Mouse (Mus musculus) stomach, embryonic 14.5 days (tissue): ENCODE data around the gene Hoxb4. TPM values are rescaled to one million over a fixed set of nuclear protein-coding genes. Genes with fewer than 3 reads are reported as not detected.

Experiments used
- ATAC-seq: fragments of 200-750 bp; cut with Nextera tagmentation; 2 replicates; pipeline ENCODE4 v1.8.0; 2017; ENCODE audit warnings: low read depth, moderate TSS enrichment; ENCODE audit not compliant: insufficient number of reproducible peaks, insufficient read depth, low FRiP score
- H3K27ac ChIP-seq: fragments of 300-500 bp; sonication (generic); 2 replicates; pipeline ENCODE4 v1.5.1; 2014; ENCODE audit warnings: mild to moderate bottlenecking, low read length, moderate library complexity, mixed read lengths
- H3K27me3 ChIP-seq: fragments of 300-500 bp; sonication (generic); 2 replicates; pipeline ENCODE4 v1.6.1; 2014; ENCODE audit warnings: low read length, control low read depth, mixed read lengths; ENCODE audit not compliant: control insufficient read depth, insufficient read depth
- H3K36me3 ChIP-seq: fragments of 300-500 bp; sonication (generic); 2 replicates; pipeline ENCODE4 v1.6.1; 2014; ENCODE audit warnings: mild to moderate bottlenecking, control low read depth, low read length, moderate library complexity, mixed read lengths; ENCODE audit not compliant: control insufficient read depth, insufficient read depth
- H3K4me1 ChIP-seq: fragments of 300-500 bp; sonication (generic); 2 replicates; pipeline ENCODE4 v1.6.1; 2014; ENCODE audit warnings: low read length, control low read depth, mixed read lengths; ENCODE audit not compliant: control insufficient read depth, insufficient read depth
- H3K4me2 ChIP-seq: fragments of 300-500 bp; sonication (generic); replicated peaks from 2 replicates; pipeline ENCODE4 v1.6.1; 2014; ENCODE audit warnings: low read depth, low read length, control low read depth
- H3K4me3 ChIP-seq: fragments of 300-500 bp; sonication (generic); 2 replicates; pipeline ENCODE4 v1.5.1; 2014; ENCODE audit warnings: low read depth, low read length, control low read depth
- H3K9ac ChIP-seq: fragments of 300-500 bp; sonication (generic); replicated peaks from 2 replicates; pipeline ENCODE4 v1.6.1; 2014; ENCODE audit warnings: low read depth, mild to moderate bottlenecking, control low read depth, low read length, moderate library complexity, mixed read lengths
- H3K9me3 ChIP-seq: fragments of 300-500 bp; sonication (generic); 2 replicates; pipeline ENCODE4 v1.6.1; 2016; ENCODE audit warnings: low read depth, low read length, control low read depth; ENCODE audit not compliant: control insufficient read depth
- WGBS: fragments of 180-500 bp; shearing (Covaris S2); extraction: QIAGEN DNeasy Blood & Tissue Kit; methylation state at CpG from one replicate; pipeline ENCODE4 v1.1.7; 2014; 5-methylcytosine and 5-hydroxymethylcytosine counted together
- polyA plus RNA-seq: library from polyadenylated mRNA; unstranded; fragments of >200 nt; fragmentation: Nextera tagmentation; extraction: Ambion mirVana; gene quantifications from 2 replicates; pipeline ENCODE4 v1.2.1, GENCODE M21; 2014

The Hoxb4 gene
- polyA plus RNA-seq, 1 experiment from 2014 or later, result 3.7 TPM

DNA sequence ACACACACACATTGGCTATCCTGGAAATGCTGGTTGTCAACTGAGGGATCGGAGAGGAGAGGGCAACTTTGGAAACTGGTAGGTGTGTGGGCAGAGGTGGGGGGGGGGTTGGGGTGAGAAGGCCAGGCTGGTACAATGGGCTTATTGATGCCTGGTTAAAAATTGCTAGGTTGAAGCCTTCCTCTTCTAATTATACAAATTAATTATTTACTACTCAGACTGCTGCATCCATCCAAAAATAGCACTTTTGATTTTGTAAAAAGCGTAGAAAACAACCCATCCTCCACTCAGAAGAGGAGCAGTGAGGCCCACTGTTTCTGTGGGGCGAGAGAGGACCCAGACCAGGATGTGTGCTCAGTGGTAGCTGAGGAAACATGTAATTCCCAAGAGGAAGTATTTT lies 16.9 kb downstream of the Hoxb4 start:
- ATAC-seq, result no peak
- Histone ChIP-seq H3K27ac (peak overlapping the region; percentile 100), H3K9me3 (no peaks in the 10 kb centered on the region), H3K27me3 (no peaks in the 10 kb centered on the region), H3K4me2 (peak overlapping the region; percentile 66), H3K4me1 (peaks cover 77% of the 10 kb centered on the region), H3K9ac (no peak overlapping the region), H3K36me3 (no peaks in the 10 kb centered on the region; the same call in 1 of the 2 replicates), H3K4me3 (peak overlapping the region; percentile 51; the same call in 1 of the 2 replicates)
- 38% methylated on average over 3 of the region's 3 CpGs for WGBS

- H3K4me1 ChIP-seq, result peaks cover 70% of the 10 kb centered on the region
Observed at GRCm38 (mm10) chr11:96336597-96336996, 18.5 kb downstream of the Hoxb4 start.

GRCm38 (mm10) chr11:96337026-96337425 lies 19.0 kb downstream of the Hoxb4 start:
- H3K4me2 ChIP-seq, result peak overlapping the region; percentile 66
- no peaks in the 10 kb centered on the region for H3K9me3 ChIP-seq
- no peak for ATAC-seq
- 0 out of 2 replicates have a peak overlapping the region, but pooled peaks have one; percentile 4 for H3K4me3 ChIP-seq
- H3K27me3 ChIP-seq, result no peaks in the 10 kb centered on the region
- H3K4me1 ChIP-seq, result peaks cover 66% of the 10 kb centered on the region
- WGBS, result 23% methylated on average over 6 of the region's 6 CpGs
- H3K9ac ChIP-seq, result peak overlapping the region; percentile 25; the same call in 1 of the 2 replicates
- H3K36me3 ChIP-seq, result no peaks in the 10 kb centered on the region; the same call in 1 of the 2 replicates
- H3K27ac ChIP-seq, result peak overlapping the region; percentile 100

More at GRCm38 (mm10) chr11:96336597-96336996, 18.5 kb downstream of the Hoxb4 start:
- H3K27ac ChIP-seq, result peak overlapping the region; percentile 100
- peak overlapping the region; percentile 25; the same call in 1 of the 2 replicates for H3K9ac ChIP-seq
- peak overlapping the region; percentile 4; the same call in 1 of the 2 replicates for H3K4me3 ChIP-seq
- H3K36me3 ChIP-seq, result no peaks in the 10 kb centered on the region; the same call in 1 of the 2 replicates
- ATAC-seq, result no peak
- no peaks in the 10 kb centered on the region for H3K27me3 ChIP-seq
- H3K4me2 ChIP-seq, result peak overlapping the region; percentile 66
- no peaks in the 10 kb centered on the region for H3K9me3 ChIP-seq
- WGBS, result 19% methylated on average over 2 of the region's 2 CpGs

DNA sequence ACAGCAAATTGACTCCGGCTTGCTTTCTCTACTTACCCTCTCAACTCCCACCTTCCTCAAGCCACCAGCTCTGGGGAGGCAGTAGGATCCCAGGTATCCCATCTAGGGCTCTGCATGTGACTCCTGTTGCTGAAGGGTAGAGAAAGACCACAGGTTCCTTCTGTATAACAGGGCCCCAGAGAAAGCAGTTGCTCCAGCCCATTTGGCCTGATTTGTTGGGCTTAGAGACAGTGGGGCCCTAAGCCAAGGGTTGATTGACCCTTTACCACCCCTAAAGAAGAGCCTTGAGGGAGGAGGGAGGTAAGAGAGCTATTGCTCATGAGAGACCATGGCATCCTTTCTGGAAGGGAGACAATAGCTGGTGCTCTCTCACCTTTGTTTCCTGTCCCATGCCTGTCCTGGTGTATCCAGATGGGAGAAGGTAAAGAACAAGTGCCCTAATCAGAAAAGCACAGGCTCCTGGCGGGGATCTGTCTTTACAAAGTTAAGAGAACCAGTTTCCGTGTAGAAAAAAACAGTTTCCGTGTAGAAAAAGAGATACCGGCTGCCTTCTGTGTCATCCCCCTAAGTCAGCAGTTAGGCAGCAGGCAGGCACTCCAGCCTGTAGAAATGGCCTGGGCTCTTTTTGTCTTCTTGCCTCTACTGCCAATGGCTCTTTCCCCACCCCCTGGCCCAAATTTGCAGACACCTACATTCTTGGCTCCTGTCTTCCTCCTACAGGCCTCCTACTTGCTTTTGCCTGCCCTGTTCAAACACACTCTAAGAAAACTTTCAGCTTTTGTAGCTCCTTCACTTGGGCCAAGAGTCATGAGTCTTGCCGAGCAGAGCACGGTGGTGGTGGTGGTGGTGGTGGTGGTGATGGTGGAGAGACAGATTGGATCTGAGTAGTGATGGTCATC lies 21.1 kb downstream of the Hoxb4 start:
- Histone ChIP-seq H3K27ac (peak overlapping the region; percentile 100), H3K9ac (peak overlapping the region; percentile 28; the same call in 1 of the 2 replicates), H3K4me1 (peaks cover 61% of the 10 kb centered on the region), H3K36me3 (no peaks in the 10 kb centered on the region; the same call in 1 of the 2 replicates), H3K9me3 (no peaks in the 10 kb centered on the region), H3K4me2 (peak overlapping the region; percentile 78), H3K27me3 (no peaks in the 10 kb centered on the region), H3K4me3 (peak overlapping the region; percentile 35)
- 33% methylated on average over 7 of the region's 7 CpGs for WGBS
- no peak for ATAC-seq

DNA sequence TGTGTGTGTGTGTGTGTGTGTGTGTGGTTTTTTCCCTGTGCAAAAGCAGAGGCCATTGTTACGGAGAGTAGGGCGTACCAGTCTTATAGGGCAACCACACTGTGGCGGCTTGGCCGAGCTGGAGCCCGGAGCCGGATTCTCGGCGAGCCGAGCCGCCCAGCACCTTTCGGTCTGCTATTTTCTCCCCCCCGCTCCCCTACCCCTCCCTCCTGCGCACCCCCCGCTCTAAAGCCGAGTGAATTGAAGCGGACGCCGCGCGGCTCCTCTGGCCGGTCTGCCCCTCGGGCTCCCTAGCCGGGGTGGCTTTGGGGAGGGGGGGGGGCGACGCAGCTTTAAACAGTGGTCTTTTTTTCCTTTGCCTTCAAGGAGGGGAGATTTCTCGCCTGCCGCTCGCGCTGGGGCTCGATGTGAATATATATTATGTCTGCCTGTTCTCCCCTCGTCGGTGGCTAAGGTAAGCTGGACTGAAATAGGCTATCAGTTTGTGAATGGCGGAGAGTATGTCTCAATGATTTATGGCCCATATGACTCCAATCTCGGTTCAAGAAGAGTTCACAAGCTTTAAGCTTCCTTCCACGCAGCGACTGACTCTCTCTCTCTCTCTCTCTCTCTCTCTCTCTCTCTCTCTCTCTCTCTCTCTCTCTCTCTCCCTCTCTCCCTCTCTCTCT lies 22.8 kb downstream of the Hoxb4 start:
- peak overlapping the region; percentile 51 for H3K9ac ChIP-seq
- H3K4me1 ChIP-seq, result peaks cover 54% of the 10 kb centered on the region
- H3K4me3 ChIP-seq, result peak overlapping the region; percentile 35
- ATAC-seq, result peak; percentile 71
- H3K27ac ChIP-seq, result peak overlapping the region; percentile 100
- peaks cover 3% of the 10 kb centered on the region for H3K36me3 ChIP-seq
- 0 out of 2 replicates have a peak, but pooled peaks cover 3% of the 10 kb centered on the region for H3K27me3 ChIP-seq
- peak overlapping the region; percentile 78 for H3K4me2 ChIP-seq
- 2% methylated on average over 36 of the region's 36 CpGs for WGBS
- no peaks in the 10 kb centered on the region for H3K9me3 ChIP-seq

DNA sequence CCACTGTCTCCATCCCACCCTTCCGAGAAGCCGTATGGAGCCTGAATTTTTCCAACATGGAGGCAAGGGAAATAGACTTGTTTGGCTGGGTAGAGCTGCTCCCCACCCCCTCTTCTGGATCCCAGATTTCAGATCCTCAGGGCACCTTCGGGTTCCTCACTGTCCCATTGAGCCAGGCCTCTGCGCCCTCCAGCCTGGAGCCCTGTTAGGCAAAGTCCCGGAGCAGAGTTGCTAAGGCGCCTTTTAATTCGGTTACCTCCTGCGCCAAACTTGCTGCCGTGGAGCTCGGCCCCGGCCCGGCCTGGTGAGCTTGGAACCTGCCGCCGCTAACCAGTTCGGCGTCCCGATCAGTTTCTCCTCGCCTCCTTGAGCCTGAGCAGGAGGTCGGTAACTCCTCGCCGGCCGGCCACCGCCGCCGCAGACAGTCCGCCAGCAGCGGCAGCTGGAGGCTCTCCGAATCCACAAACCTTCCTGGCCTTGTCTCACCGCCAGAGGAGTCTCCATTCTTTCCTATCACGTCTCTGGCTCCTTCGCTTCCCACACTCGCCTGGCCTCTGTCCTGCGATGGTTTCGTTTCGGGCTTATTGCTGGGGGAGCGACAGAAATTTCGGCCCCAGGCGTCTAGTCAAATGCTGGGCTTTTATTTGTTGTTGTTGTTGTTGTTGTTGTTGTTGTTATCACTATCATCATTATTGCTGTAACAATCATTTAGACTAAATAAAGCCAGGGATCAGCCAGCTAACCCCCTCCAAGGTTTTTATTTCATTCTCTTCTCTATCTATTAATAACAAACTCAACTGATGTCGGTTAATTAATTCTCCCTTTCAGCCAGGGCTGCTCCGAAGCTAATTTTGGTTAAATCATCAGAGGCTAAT lies 23.9 kb downstream of the Hoxb4 start:
- peak overlapping the region; percentile 78 for H3K4me2 ChIP-seq
- no peaks in the 10 kb centered on the region for H3K9me3 ChIP-seq
- H3K9ac ChIP-seq, result peak overlapping the region; percentile 51
- peaks cover 8% of the 10 kb centered on the region for H3K36me3 ChIP-seq
- no peak for ATAC-seq
- H3K4me3 ChIP-seq, result peak overlapping the region; percentile 35
- H3K4me1 ChIP-seq, result peaks cover 53% of the 10 kb centered on the region
- WGBS, result 2% methylated on average over 40 of the region's 40 CpGs
- H3K27me3 ChIP-seq, result 0 out of 2 replicates have a peak, but pooled peaks cover 3% of the 10 kb centered on the region
- peak overlapping the region; percentile 100 for H3K27ac ChIP-seq

- Histone ChIP-seq H3K9me3 (no peaks in the 10 kb centered on the region), H3K4me3 (peak overlapping the region; percentile 35), H3K27me3 (0 out of 2 replicates have a peak, but pooled peaks cover 3% of the 10 kb centered on the region), H3K36me3 (peaks cover 8% of the 10 kb centered on the region), H3K27ac (peak overlapping the region; percentile 100), H3K4me1 (peaks cover 46% of the 10 kb centered on the region), H3K4me2 (peak overlapping the region; percentile 78), H3K9ac (peak overlapping the region; percentile 51)
- ATAC-seq, result no peak
- whole genome bisulfite sequencing, result 11% methylated on average over 4 of the region's 4 CpGs
Observed at GRCm38 (mm10) chr11:96342576-96342930, 24.5 kb downstream of the Hoxb4 start.
